Mouse (Mus musculus) cerebellum, postnatal 36 days (tissue): ENCODE results near the gene Rnf215.
"Not testable (repeated sequence)": the region's sequence is repeated elsewhere in the genome, so short reads cannot be mapped to it uniquely, and the experiment has no call there.

Source experiments
- DNase-seq, 2 experiments: peaks; one replicate each; pipeline ENCODE4 v3.0.0; 2021 to 2022; ENCODE audit warnings: mixed read lengths in 2 of 2

Rnf215 gene

GRCm38 (mm10) chr11:4134986-4135935 lies at the start of gene Rnf215:
Gene Rnf215 (plus strand): TSS chr11:4135202.
- DNase-seq = peak; percentile 93 to 94

- no peak for DNase-seq
Measured at GRCm38 (mm10) chr11:4086246-4086645, 48.8 kb upstream of the Rnf215 start.

- no peak for DNase-seq
Measured at GRCm38 (mm10) chr11:4087267-4087666, 47.7 kb upstream of the Rnf215 start.

GRCm38 (mm10) chr11:4093459-4094377 lies 41.3 kb upstream of the Rnf215 start:
- DNase-seq = no peak

- DNase-seq = peak; percentile 61 to 68
Measured at GRCm38 (mm10) chr11:4094378-4095170, 40.4 kb upstream of the Rnf215 start.

- peak; percentile 60 to 67 for DNase-seq
Measured at GRCm38 (mm10) chr11:4095171-4096053, 39.6 kb upstream of the Rnf215 start, which contains the start of gene Mtfp1. Gene Mtfp1 (minus strand): TSS chr11:4095445.

GRCm38 (mm10) chr11:4096054-4096984 lies 38.7 kb upstream of the Rnf215 start:
- peak; percentile 99 for DNase-seq

- peak in 1 of 2 experiments; percentile 31 for DNase-seq
Measured at GRCm38 (mm10) chr11:4097091-4097621, 37.8 kb upstream of the Rnf215 start.

GRCm38 (mm10) chr11:4098120-4098519 lies 36.9 kb upstream of the Rnf215 start:
- no peak for DNase-seq

GRCm38 (mm10) chr11:4098816-4099215 lies 36.2 kb upstream of the Rnf215 start:
- DNase-seq = no peak

GRCm38 (mm10) chr11:4099447-4099846 lies 35.6 kb upstream of the Rnf215 start:
- DNase-seq = no peak

GRCm38 (mm10) chr11:4101851-4102250 lies 33.2 kb upstream of the Rnf215 start:
- DNase-seq = no peak

GRCm38 (mm10) chr11:4103522-4103921 lies 31.5 kb upstream of the Rnf215 start:
- DNase-seq = no peak

GRCm38 (mm10) chr11:4104989-4105388 lies 30.0 kb upstream of the Rnf215 start:
- no peak for DNase-seq

- DNase-seq = no peak
Measured at GRCm38 (mm10) chr11:4105444-4105843, 29.6 kb upstream of the Rnf215 start.

GRCm38 (mm10) chr11:4107901-4108300 lies 27.1 kb upstream of the Rnf215 start:
- DNase-seq = not testable (repeated sequence)

- DNase-seq = no peak
Measured at GRCm38 (mm10) chr11:4108691-4109090, 26.3 kb upstream of the Rnf215 start.

GRCm38 (mm10) chr11:4112033-4112432 lies 23.0 kb upstream of the Rnf215 start:
- DNase-seq = no peak

GRCm38 (mm10) chr11:4112861-4113260 lies 22.1 kb upstream of the Rnf215 start:
- no peak for DNase-seq

- no peak for DNase-seq
Measured at GRCm38 (mm10) chr11:4113496-4113895, 21.5 kb upstream of the Rnf215 start.
